Mouse (Mus musculus) erythroblast, adult 5-6 weeks (primary cell): Measurements from ENCODE around the gene Cela2a. TPM values are rescaled to one million over a fixed set of nuclear protein-coding genes. Genes with fewer than 3 reads are reported as not detected.
A peak's percentile ranks its signal among the peaks of the same experiment; 100 is the strongest.
"Not testable (repeated sequence)": the region's sequence is repeated elsewhere in the genome, so short reads cannot be mapped to it uniquely, and the experiment has no call there.

ENCODE experiments used
- ATAC-seq: replicated peaks from 2 replicates; pipeline ENCODE4 v1.8.0; 2016; ENCODE audit warnings: moderate number of reproducible peaks, mild to moderate bottlenecking, moderate TSS enrichment, inconsistent platforms; ENCODE audit not compliant: poor library complexity, low FRiP score, severe bottlenecking
- total RNA-seq, 2 experiments: library from RNA; stranded (forward) in 1 of 2; stranded (reverse) in 1 of 2; fragments of 150-400 nt in 1 of 2; fragments of 200-764, 138-1000 nt in 1 of 2; gene quantifications; 2 replicates each; pipeline versions ENCODE4 v1.2.3 to v1.2.4; 2015 to 2017; ENCODE audit warnings: low replicate concordance in 2 of 2

Gene Cela2a
- total RNA-seq, 2 experiments from 2014 or later: not detected

DNA sequence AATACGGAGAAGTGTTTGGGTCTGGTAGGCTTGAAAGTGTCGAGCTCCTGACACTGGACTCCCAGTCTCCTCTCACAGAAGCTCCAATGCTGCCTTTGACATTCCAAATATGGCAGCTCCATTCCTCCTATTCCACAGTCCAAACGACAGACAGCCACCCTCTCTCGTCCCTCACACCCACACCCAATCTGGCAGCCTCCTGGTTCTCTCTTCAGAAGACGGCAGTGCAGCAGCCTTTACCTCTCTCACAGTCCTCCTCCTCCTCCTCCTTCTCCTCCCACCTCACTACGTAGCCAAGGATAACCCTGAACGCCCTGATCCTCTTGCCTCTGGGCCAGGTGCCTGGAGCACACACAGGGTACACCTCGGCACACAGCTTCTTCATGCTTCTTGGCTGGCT lies 46.1 kb downstream of the Cela2a start:
- no peak for ATAC-seq

DNA sequence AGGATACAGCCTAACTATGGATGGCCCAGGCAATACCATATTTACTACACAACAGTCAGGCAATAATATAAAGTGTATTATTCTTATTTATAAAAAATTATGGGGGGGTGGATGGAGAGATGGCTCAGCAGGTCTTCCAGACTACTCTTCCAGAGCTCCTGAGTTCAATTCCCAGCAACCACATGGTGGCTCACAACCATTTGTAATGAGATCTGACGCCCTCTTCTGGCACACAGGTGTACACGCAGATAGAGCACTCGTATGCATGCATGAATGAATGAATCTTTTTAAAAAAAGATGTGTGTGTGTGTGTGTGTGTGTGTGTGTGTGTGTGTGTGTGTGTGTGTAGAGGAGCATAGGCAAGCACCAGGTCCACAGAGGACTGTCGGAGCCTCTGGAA lies 52.9 kb downstream of the Cela2a start:
- not testable (repeated sequence) for ATAC-seq

DNA sequence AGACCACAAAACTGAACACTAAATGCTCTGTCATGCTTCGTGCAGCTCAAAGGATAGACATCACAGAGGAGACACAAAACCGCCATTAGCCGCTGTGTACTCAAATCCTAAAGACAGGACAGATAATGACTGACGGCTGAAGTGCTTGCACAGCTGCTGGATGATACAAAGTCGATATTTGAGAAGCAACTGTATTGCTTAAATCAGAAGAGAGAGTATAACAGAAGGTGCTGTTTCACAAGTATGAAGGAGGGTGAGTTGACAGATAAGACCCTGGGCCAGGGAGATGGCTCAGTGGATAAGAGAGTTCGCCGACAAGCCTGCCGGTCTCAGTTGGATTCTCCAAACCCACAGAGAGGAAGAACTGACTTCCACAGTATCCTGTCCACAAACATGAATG lies 54.1 kb downstream of the Cela2a start:
- no peak for ATAC-seq

DNA sequence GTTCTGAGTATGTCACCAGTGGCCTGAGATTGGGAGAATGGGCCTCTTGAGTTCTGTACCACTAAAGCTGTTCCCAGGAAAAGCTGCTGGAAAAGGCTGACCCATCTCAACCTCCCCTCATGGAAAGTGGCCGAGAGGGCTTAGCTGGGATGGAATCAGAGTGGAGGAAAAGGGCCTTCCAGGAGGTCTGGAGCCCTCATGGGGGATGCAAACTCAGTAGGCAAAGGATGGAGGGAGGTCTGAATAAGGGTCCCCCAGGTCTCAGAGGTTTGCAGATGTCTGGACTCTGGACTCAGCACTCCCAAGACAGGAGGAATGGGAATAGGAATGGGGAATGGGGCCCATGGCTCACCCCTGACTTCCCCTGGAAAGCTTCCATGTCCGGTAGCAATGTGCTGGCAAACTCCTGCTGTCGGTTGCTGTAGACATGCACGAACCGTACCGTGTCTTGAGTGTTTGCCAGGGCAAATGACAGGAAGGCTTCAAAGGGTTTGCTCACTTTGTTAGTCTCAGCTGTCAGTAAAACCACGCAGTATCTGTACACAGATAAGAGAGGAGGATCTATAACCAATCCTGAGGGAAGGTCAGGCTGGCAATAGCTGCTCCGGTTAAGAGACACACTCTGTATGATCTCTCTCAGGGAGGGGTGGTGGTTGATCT lies 56.3 kb downstream of the Cela2a start:
- no peak for ATAC-seq

DNA sequence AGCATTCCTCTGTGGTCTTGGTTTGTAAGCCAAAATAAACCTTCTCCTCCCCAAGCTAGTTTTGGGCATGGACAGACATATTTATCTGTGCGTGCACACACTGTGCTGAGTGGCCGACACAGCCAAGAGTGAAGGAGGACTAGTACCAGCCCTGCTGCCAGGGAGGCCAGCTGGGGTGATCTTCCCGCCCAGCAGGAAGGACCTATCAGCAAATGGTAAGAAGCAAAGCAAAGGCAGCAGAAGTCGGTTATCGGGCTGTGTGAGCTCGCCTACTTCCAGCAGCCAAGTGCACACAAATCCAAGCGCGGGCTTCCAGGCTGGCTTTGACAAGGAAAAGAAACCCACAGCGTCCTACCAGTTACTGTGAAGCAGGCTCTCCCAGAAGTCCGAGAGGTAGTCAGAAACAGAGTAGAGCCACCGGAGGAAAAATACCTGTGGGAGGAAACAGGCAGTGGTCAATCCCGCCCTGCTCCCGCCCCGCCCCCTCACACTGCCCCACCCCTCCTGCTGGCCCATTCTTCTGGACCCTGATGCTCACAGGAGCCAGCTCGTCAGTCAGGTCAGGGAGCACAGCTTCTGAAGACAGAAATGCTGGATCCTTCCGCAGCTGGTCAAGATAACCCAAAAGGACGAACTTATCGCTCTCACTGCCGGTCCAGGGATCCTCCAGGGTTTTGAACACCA lies 58.5 kb downstream of the Cela2a start:
- ATAC-seq: peak; percentile 90

DNA sequence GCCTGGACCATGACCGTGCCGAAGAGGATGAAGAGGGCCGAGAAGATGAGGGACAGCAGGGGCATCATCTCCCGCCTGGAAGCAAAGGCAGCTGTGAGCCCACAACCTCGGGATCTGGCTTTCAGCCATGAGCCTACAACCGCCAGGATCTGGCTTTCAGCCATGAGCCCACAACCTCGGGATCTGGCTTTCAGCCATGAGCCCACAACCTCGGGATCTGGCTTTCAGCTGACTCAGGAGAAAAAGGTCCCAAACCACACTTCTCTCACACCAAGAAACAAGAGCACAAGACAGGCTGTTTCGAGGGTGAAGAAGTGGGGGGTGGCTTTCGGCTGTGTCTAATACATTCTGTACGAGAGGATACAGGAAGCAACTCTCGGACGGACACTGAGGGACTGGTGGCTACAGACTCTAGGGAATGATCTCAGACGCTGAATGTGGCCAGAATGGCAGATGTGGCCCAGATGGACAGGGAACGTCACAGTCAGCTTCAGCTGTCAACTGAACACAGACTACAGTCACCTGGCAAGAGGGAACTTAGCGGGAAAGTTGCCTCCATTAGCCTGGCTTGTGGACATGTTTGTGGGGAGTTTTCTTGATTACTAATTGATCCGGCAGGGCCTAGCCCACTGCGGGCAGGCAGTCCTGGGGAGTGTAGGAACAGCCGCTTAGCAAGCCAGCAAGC lies 59.1 kb downstream of the Cela2a start:
- peak; percentile 36 for ATAC-seq

DNA sequence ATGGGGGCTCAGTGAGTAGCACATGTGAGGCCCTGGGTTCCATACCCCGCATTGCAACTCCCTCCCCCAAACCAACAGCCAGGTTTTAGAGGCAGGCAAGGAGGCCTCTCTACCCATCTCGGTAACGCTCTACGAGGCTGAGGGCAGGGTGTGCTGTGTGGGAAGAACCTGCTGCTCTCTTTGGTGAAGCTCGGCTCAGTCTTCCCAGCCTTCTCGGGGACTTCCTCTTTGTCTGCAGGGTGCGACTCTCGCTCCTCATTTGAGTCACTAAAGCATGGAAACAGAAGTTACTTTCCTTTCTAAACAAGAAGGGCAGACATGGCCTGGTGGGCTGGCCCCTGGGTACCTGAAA lies 59.7 kb downstream of the Cela2a start:
- no peak for ATAC-seq

DNA sequence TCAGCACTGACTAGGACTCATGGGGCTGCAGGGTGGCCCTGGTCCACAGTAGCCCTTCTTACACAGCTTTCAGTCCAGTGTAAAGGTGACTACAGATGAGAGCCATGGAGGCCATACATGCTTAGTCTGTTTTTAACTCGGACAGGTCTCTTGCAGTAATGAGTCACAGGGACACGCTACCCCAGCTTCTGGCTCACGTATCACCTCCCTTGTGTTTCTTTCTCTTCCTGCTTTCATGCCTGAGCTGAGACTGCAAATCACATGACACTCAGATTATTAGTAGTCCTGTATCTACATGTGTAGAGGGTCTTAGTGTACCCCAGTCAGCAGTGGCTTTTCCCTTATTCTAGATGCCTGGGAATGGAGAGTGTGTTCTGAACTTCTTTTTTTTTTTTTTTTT lies 61.0 kb downstream of the Cela2a start:
- ATAC-seq: no peak

Other genes with a start within 250 kb of the Cela2a start
- gene Fblim1, start 220.1 kb downstream of the Cela2a start, total RNA-seq (2015; ENCODE audit: low replicate concordance): 0.63 TPM in 1 of 2 replicates, not detected in the other
- gene Fblim1, start 220.1 kb downstream of the Cela2a start, total RNA-seq (2017; ENCODE audit: low replicate concordance): 0.56 and 1.1 TPM in 2 replicates
- gene Tmem82, start 207.5 kb downstream of the Cela2a start, total RNA-seq (2015; ENCODE audit: low replicate concordance): not detected in 2 replicates
- 0.34 TPM in 1 of 2 replicates, not detected in the other for gene Tmem82, start 207.5 kb downstream of the Cela2a start, total RNA-seq (2017; ENCODE audit: low replicate concordance)
- gene Slc25a34, start 202.3 kb downstream of the Cela2a start, total RNA-seq (2015; ENCODE audit: low replicate concordance): not detected in 2 replicates
- gene Slc25a34, start 202.3 kb downstream of the Cela2a start, total RNA-seq (2017; ENCODE audit: low replicate concordance): not detected in 2 replicates
- gene Plekhm2, start 161.3 kb downstream of the Cela2a start, total RNA-seq (2015; ENCODE audit: low replicate concordance): 2.9 and 10.7 TPM in 2 replicates
- gene Plekhm2, start 161.3 kb downstream of the Cela2a start, total RNA-seq (2017; ENCODE audit: low replicate concordance): 2.0 and 4.3 TPM in 2 replicates
- gene Rsc1a1, start 140.6 kb downstream of the Cela2a start, total RNA-seq (2015; ENCODE audit: low replicate concordance): 2.9 TPM in 1 of 2 replicates, not detected in the other
- gene Rsc1a1, start 140.6 kb downstream of the Cela2a start, total RNA-seq (2017; ENCODE audit: low replicate concordance): 0.84 and 4.3 TPM in 2 replicates
- 10.0 and 14.8 TPM in 2 replicates for gene Ddi2, start 102.7 kb downstream of the Cela2a start, total RNA-seq (2015; ENCODE audit: low replicate concordance)
- gene Ddi2, start 102.7 kb downstream of the Cela2a start, total RNA-seq (2017; ENCODE audit: low replicate concordance): 17.7 and 18.5 TPM in 2 replicates
- gene Agmat, start 79.5 kb downstream of the Cela2a start, total RNA-seq (2015; ENCODE audit: low replicate concordance): 1.5 and 2.3 TPM in 2 replicates
- gene Agmat, start 79.5 kb downstream of the Cela2a start, total RNA-seq (2017; ENCODE audit: low replicate concordance): not detected in 2 replicates
- 0.38 and 5.0 TPM in 2 replicates for gene Dnajc16, start 35.2 kb downstream of the Cela2a start, total RNA-seq (2015; ENCODE audit: low replicate concordance)
- 3.2 and 7.8 TPM in 2 replicates for gene Dnajc16, start 35.2 kb downstream of the Cela2a start, total RNA-seq (2017; ENCODE audit: low replicate concordance)
- 4.4 and 10.0 TPM in 2 replicates for gene Casp9, start 32.5 kb downstream of the Cela2a start, total RNA-seq (2015; ENCODE audit: low replicate concordance)
- gene Casp9, start 32.5 kb downstream of the Cela2a start, total RNA-seq (2017; ENCODE audit: low replicate concordance): 4.2 and 4.3 TPM in 2 replicates
- gene Ctrc, start 20.2 kb upstream of the Cela2a start, total RNA-seq (2015; ENCODE audit: low replicate concordance): not detected in 2 replicates
- not detected in 2 replicates for gene Ctrc, start 20.2 kb upstream of the Cela2a start, total RNA-seq (2017; ENCODE audit: low replicate concordance)
- gene Efhd2, start 48.8 kb upstream of the Cela2a start, total RNA-seq (2015; ENCODE audit: low replicate concordance): 17.6 and 22.5 TPM in 2 replicates
- gene Efhd2, start 48.8 kb upstream of the Cela2a start, total RNA-seq (2017; ENCODE audit: low replicate concordance): 13.9 and 19.6 TPM in 2 replicates
- gene Fhad1, start 188.9 kb upstream of the Cela2a start, total RNA-seq (2015; ENCODE audit: low replicate concordance): not detected in 2 replicates
- 0.17 TPM in 1 of 2 replicates, not detected in the other for gene Fhad1, start 188.9 kb upstream of the Cela2a start, total RNA-seq (2017; ENCODE audit: low replicate concordance)